Mouse (Mus musculus) heart, adult 2 months (tissue): Measurements from ENCODE around the gene Mrgpre. TPM values are rescaled to one million over a fixed set of nuclear protein-coding genes. Genes with fewer than 3 reads are reported as not detected.

Experiments used
- DNase-seq, 2 experiments: peaks; one replicate each; pipeline ENCODE4 v3.0.0; 2021
- H3K27ac ChIP-seq: fragments of 200-600 bp; 2 replicates; pipeline ENCODE4 v1.8.1; 2022
- H3K27me3 ChIP-seq: fragments of 200-500 bp; 2 replicates; pipeline ENCODE4 v1.6.1; 2012; ENCODE audit warnings: mild to moderate bottlenecking, low read length, inconsistent platforms, mixed read lengths; ENCODE audit not compliant: control insufficient read depth, insufficient read depth
- H3K36me3 ChIP-seq: fragments of 200-500 bp; 2 replicates; pipeline ENCODE4 v1.6.1; 2012; ENCODE audit warnings: low read length, inconsistent platforms; ENCODE audit not compliant: control insufficient read depth, insufficient read depth
- H3K4me1 ChIP-seq: fragments of 200-500 bp; 2 replicates; pipeline ENCODE4 v1.6.1; 2011; ENCODE audit warnings: low read length; ENCODE audit not compliant: control insufficient read depth, insufficient read depth
- H3K4me3 ChIP-seq: fragments of 200-600 bp; 2 replicates; pipeline ENCODE4 v1.8.1; 2022
- H3K79me2 ChIP-seq: fragments of 200-500 bp; replicated peaks from 2 replicates; pipeline ENCODE4 v1.6.1; 2012; ENCODE audit warnings: mild to moderate bottlenecking, inconsistent platforms, low read length, moderate library complexity, mixed read lengths; ENCODE audit not compliant: control insufficient read depth, insufficient read depth
- H3K9ac ChIP-seq: fragments of 200-500 bp; 2 replicates; pipeline ENCODE4 v1.6.1; 2012; ENCODE audit warnings: low read depth, mild to moderate bottlenecking, control low read depth, inconsistent platforms, low read length, mixed read lengths
- CTCF ChIP-seq: fragments of 200-600 bp; IDR thresholded peaks from 2 replicates; pipeline ENCODE4 v1.8.1; 2022; ENCODE audit warnings: antibody characterized with exemption, mild to moderate bottlenecking, moderate library complexity
- EP300 ChIP-seq: fragments of 200-500 bp; IDR thresholded peaks from 2 replicates; pipeline ENCODE4 v1.6.1; 2011; ENCODE audit warnings: low read depth, low read length, control low read depth; ENCODE audit not compliant: insufficient read depth
- POLR2A ChIP-seq: fragments of 200-500 bp; IDR thresholded peaks from 2 replicates; pipeline ENCODE4 v1.6.1; 2011; ENCODE audit warnings: mild to moderate bottlenecking, low read depth, low read length, control low read depth; ENCODE audit not compliant: insufficient read depth
- WGBS: fragments of 180-500 bp; shearing (Covaris S2); methylation state at CpG from one replicate; pipeline ENCODE4 v1.1.7; 2018; 5-methylcytosine and 5-hydroxymethylcytosine counted together
- intact Hi-C: fragments of 180-260 bp; cut with DNase I; formaldehyde crosslinking; loops from one replicate; pipeline ENCODE4 v1.15.1; 2025
- long read RNA-seq: library from polyadenylated mRNA; stranded (forward); transcript quantifications from one replicate; pipeline ENCODE4 v2.0.0, GENCODE M21; 2021
- polyA plus RNA-seq: library from polyadenylated mRNA; depleted of rRNA; stranded (reverse); fragments of >200 nt; gene quantifications from 2 replicates; pipeline ENCODE4 v1.2.3, GENCODE M21; 2012; rRNA removed
- total RNA-seq, 2 experiments: library from RNA; stranded (reverse); gene quantifications; 2 replicates each; pipeline ENCODE4 v1.2.3; 2021

Mrgpre gene
- 1 to 10 TPM; 1.2 to 1.3 TPM for total RNA-seq
- 1.9 TPM in 2 replicates for polyA plus RNA-seq
- long read RNA-seq, partial matches to known transcripts = 0 of 1 reads
- long read RNA-seq, other reads (novel, unspliced or antisense) = 0 of 1 reads

DNA sequence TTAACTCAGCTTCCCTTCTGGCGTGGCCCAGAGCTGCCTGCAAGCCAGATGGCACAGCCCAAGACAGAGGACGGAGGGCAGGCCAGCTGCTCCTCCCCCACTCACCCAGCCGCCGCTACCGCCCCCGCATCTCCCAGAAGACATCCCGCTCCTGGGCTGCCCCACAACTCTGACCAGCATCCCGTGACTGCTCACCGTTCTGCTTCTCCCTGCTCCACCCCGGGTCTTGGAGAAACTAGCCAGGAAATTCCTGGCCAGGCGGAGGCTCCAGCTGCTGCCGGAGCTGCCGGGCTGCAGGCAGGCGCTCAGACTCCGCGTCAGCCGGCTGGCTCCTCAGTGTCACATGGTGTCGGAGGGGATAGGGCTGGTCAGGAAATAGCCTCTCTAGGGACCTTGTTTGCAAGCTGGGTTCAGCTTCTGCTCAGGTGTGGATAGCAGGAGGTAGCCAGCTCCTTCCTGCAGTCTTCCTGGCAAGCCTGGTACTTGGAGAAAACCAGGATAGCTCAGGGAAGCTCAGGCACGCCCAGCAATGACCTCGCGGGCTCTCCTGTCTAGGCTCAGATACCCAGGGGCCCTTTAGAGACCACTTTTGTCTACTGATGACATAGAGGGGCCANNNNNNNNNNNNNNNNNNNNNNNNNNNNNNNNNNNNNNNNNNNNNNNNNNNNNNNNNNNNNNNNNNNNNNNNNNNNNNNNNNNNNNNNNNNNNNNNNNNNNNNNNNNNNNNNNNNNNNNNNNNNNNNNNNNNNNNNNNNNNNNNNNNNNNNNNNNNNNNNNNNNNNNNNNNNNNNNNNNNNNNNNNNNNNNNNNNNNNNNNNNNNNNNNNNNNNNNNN, at the start of gene Mrgpre:
Gene Mrgpre (minus strand): TSS at position 505 of the 834 bp plus-strand sequence.
- peak within 1 kb of the TSS; percentile 82 for H3K27ac ChIP-seq

GRCm38 (mm10) chr7:143833581-143834190, 49.4 kb upstream of the Mrgpre start:
- H3K27me3 ChIP-seq = no peaks in the 10 kb centered on the region
- DNase-seq = no peak
- no peak overlapping the region for H3K9ac ChIP-seq
- no peaks in the 10 kb centered on the region for H3K79me2 ChIP-seq
- no peak overlapping the region for H3K4me3 ChIP-seq
- WGBS = 82% methylated on average over 6 of the region's 6 CpGs
- peaks cover 1% of the 10 kb centered on the region; the same call in 1 of the 2 replicates for H3K4me1 ChIP-seq
- intact Hi-C loops = loop anchor here (10.0 kb wide), 1 partner anchor 241 kb away; no protein-coding TSS in a partner anchor
- TF ChIP-seq EP300 = no peak
- TF ChIP-seq POLR2A = no peak
- TF ChIP-seq CTCF = no peak
- no peak overlapping the region for H3K27ac ChIP-seq
- H3K36me3 ChIP-seq = no peaks in the 10 kb centered on the region

More for the DNA sequence above, at the start of gene Mrgpre:
- TF ChIP-seq POLR2A (peak; percentile 61; the same call in 1 of the 2 replicates), CTCF (no peak), EP300 (peak; percentile 65)
- peak within 1 kb of the TSS; percentile 47 for H3K9ac ChIP-seq
- no peaks in the 10 kb centered on the region for H3K27me3 ChIP-seq
- intact Hi-C loops = loop anchor here (2.0 kb wide), 1 partner anchor 39 kb away; the partner anchor contains the start of genes Dhcr7 and Nadsyn1
- no peaks in the 10 kb centered on the region for H3K36me3 ChIP-seq
- peak within 1 kb of the TSS; percentile 41 for H3K4me3 ChIP-seq
- peak; percentile 87 to 92 for DNase-seq
- 3% methylated on average over 21 of the region's 21 CpGs for WGBS
- no peaks in the 10 kb centered on the region for H3K79me2 ChIP-seq
- H3K4me1 ChIP-seq = peaks cover 18% of the 10 kb centered on the region

DNA sequence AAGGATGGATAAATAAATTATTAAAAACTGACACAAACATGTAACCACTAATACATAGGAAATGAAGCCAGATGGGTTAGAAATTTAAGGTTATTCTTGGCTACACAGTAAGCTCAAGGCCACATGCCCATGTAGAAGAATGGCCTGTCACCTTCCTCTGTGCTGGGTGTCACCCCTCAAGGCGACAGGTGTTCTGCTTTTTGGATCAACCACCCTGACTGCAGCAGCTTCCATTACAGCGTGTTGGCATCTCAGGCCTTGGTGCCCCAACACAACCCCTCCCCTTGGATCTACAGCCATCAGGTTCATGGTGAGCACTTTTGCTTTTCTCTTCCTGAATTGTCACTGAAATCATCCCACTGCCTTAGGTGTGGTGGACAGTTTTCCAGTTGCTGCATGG, 48.3 kb upstream of the Mrgpre start:
- Histone ChIP-seq H3K79me2 (no peaks in the 10 kb centered on the region), H3K27me3 (no peaks in the 10 kb centered on the region), H3K4me3 (no peak overlapping the region), H3K9ac (no peak overlapping the region), H3K36me3 (no peaks in the 10 kb centered on the region), H3K4me1 (peaks cover 1% of the 10 kb centered on the region; the same call in 1 of the 2 replicates), H3K27ac (no peak overlapping the region)
- intact Hi-C loops = loop anchor here (10.0 kb wide), 1 partner anchor 242 kb away; no protein-coding TSS in a partner anchor
- 89% methylated on average over 2 of the region's 2 CpGs for WGBS
- TF ChIP-seq POLR2A = no peak
- TF ChIP-seq CTCF = no peak
- TF ChIP-seq EP300 = no peak
- DNase-seq = no peak

GRCm38 (mm10) chr7:143832196-143832595, 47.9 kb upstream of the Mrgpre start:
- Histone ChIP-seq H3K36me3 (no peaks in the 10 kb centered on the region), H3K4me3 (no peak overlapping the region), H3K27ac (no peak overlapping the region), H3K27me3 (no peaks in the 10 kb centered on the region), H3K9ac (no peak overlapping the region), H3K4me1 (peaks cover 1% of the 10 kb centered on the region; the same call in 1 of the 2 replicates), H3K79me2 (no peaks in the 10 kb centered on the region)
- no peak for TF ChIP-seq POLR2A
- no peak for TF ChIP-seq EP300
- TF ChIP-seq CTCF = no peak
- no peak for DNase-seq
- intact Hi-C loops = loop anchor here (10.0 kb wide), 1 partner anchor 243 kb away; no protein-coding TSS in a partner anchor
- WGBS = 76% methylated on average over 8 of the region's 8 CpGs

DNA sequence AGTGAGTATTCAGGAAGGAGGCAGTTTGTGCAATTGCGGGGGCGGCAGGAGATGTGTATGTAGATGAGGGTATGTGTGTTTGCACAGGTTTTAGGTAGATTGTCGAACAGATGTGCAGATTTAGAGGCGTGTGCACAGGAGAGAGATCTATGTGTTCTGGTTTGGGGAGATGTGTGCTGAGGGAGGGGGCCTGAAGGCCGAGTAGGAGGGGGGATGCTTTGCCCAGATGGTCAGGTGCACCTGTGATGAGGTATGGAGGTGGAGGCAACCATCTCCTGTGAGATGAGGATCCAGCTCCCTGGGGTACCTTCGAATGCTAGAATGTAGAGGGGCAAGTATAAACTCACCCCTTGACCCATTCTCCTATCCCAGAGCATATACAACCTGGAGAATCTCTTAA, 46.1 kb upstream of the Mrgpre start:
- WGBS = 9% methylated on average over 6 of the region's 6 CpGs
- Histone ChIP-seq H3K4me1 (peaks cover 1% of the 10 kb centered on the region; the same call in 1 of the 2 replicates), H3K79me2 (no peaks in the 10 kb centered on the region), H3K27me3 (no peaks in the 10 kb centered on the region), H3K27ac (peak overlapping the region; percentile 23; the same call in 1 of the 2 replicates), H3K9ac (peak overlapping the region; percentile 64), H3K36me3 (no peaks in the 10 kb centered on the region), H3K4me3 (peak overlapping the region; percentile 68)
- no peak for TF ChIP-seq CTCF
- no peak for TF ChIP-seq EP300
- TF ChIP-seq POLR2A = no peak
- intact Hi-C loops = loop anchor here (10.0 kb wide), 1 partner anchor 244 kb away; no protein-coding TSS in a partner anchor
- no peak for DNase-seq
